Mouse (Mus musculus) myocyte (in vitro differentiated cells): ENCODE data around the gene Klhl12. TPM values are rescaled to one million over a fixed set of nuclear protein-coding genes. Genes with fewer than 3 reads are reported as not detected.

Source experiments
- H3K27me3 ChIP-seq: one replicate; pipeline ENCODE4 v1.6.1; 2011; ENCODE audit not compliant: control insufficient read depth, insufficient read depth, insufficient read length
- H3K36me3 ChIP-seq: one replicate; pipeline ENCODE4 v1.6.1; 2011; ENCODE audit not compliant: control insufficient read depth, insufficient read depth
- H3K4me2 ChIP-seq: one replicate; pipeline ENCODE4 v1.6.1; 2011; ENCODE audit warnings: low read depth, control low read depth
- H3K4me3 ChIP-seq: one replicate; pipeline ENCODE4 v1.5.1; 2011; ENCODE audit warnings: mild to moderate bottlenecking, control low read depth, moderate library complexity
- H3K79me2 ChIP-seq: one replicate; pipeline ENCODE4 v1.6.1; 2011; ENCODE audit not compliant: control insufficient read depth, insufficient read depth
- H3ac ChIP-seq: one replicate; pipeline ENCODE4 v1.6.1; 2011; ENCODE audit not compliant: control insufficient read depth, insufficient read length
- CEBPB ChIP-seq: IDR thresholded peaks from 2 replicates; pipeline ENCODE4 v1.6.1; 2011; ENCODE audit warnings: mild to moderate bottlenecking, moderate library complexity; ENCODE audit not compliant: poor library complexity, insufficient read depth, severe bottlenecking
- E2F4 ChIP-seq: IDR thresholded peaks from one replicate; pipeline ENCODE4 v1.6.1; 2011; ENCODE audit warnings: mild to moderate bottlenecking, control low read depth, moderate library complexity; ENCODE audit not compliant: insufficient read depth
- MAX ChIP-seq: IDR thresholded peaks from one replicate; pipeline ENCODE4 v1.6.1; 2011; ENCODE audit warnings: low read depth, mild to moderate bottlenecking, control low read depth
- MYOD1 ChIP-seq, 3 experiments: IDR thresholded peaks; one replicate each; pipeline ENCODE4 v1.6.1; 2011; ENCODE audit warnings: control low read depth in 2 of 3, low read depth in 2 of 3, mild to moderate bottlenecking in 2 of 3, moderate library complexity in 1 of 3; ENCODE audit not compliant: insufficient read length in 2 of 3, control insufficient read depth in 1 of 3
- MYOG ChIP-seq, 3 experiments: IDR thresholded peaks; one replicate each; pipeline ENCODE4 v1.6.1; 2011; ENCODE audit warnings: control low read depth in 2 of 3, low read depth in 2 of 3, mild to moderate bottlenecking in 2 of 3; ENCODE audit not compliant: insufficient read length in 2 of 3, control insufficient read depth in 1 of 3, insufficient read depth in 1 of 3
- POLR2A ChIP-seq: IDR thresholded peaks from one replicate; pipeline ENCODE4 v1.6.1; 2011; ENCODE audit warnings: low read depth, mild to moderate bottlenecking, control low read depth, moderate library complexity; ENCODE audit not compliant: insufficient read length
- POLR2AphosphoS2 ChIP-seq: IDR thresholded peaks from one replicate; pipeline ENCODE4 v1.6.1; 2011; ENCODE audit warnings: low read depth, control low read depth; ENCODE audit not compliant: insufficient read length
- REST ChIP-seq: IDR thresholded peaks from one replicate; pipeline ENCODE4 v1.6.1; 2011; ENCODE audit warnings: mild to moderate bottlenecking, control low read depth, moderate library complexity; ENCODE audit not compliant: insufficient read depth, insufficient read length
- SRF ChIP-seq: IDR thresholded peaks from one replicate; pipeline ENCODE4 v1.6.1; 2011; ENCODE audit warnings: low read depth; ENCODE audit not compliant: control insufficient read depth, insufficient read length
- TCF12 ChIP-seq: IDR thresholded peaks from one replicate; pipeline ENCODE4 v1.6.1; 2011; ENCODE audit warnings: mild to moderate bottlenecking, control low read depth; ENCODE audit not compliant: poor library complexity, insufficient read depth, severe bottlenecking
- TCF3 ChIP-seq: IDR thresholded peaks from one replicate; pipeline ENCODE4 v1.6.1; 2011; ENCODE audit warnings: low read depth, control low read depth; ENCODE audit not compliant: insufficient read length
- USF1 ChIP-seq: IDR thresholded peaks from one replicate; pipeline ENCODE4 v1.6.1; 2011; ENCODE audit warnings: low read depth, mild to moderate bottlenecking, control low read depth, moderate library complexity
- polyA plus RNA-seq: library from polyadenylated mRNA; unstranded; fragments of >200 nt; fragmentation: generic; extraction: Trizol; gene quantifications from one replicate; pipeline ENCODE4 v1.2.1, GENCODE M21; 2012; ENCODE audit warnings: missing spikeins

The Klhl12 gene
- polyA plus RNA-seq, 1 experiment, result 11.3 TPM

GRCm38 (mm10) chr1:134494428-134495215 lies 39.3 kb downstream of the Klhl12 start, which contains the start of gene Rabif:
TSS of gene Rabif (plus strand) at chr1:134494648.
- Histone ChIP-seq H3ac (peak within 1 kb of the TSS; percentile 40), H3K36me3 (peaks cover 10% of the 10 kb centered on the region), H3K4me3 (peak within 1 kb of the TSS; percentile 72), H3K27me3 (no peaks in the 10 kb centered on the region), H3K79me2 (peaks cover 24% of the 10 kb centered on the region), H3K4me2 (peak within 1 kb of the TSS; percentile 95)
- TF ChIP-seq POLR2AphosphoS2 (peak; percentile 98), POLR2A (peak; percentile 100), MAX (no peak), CEBPB (no peak), MYOG (IDR thresholded peaks at IDR 0.05; ENCODE audit: control insufficient read depth in 1 of 3, insufficient read depth in 1 of 3, insufficient read length in 2 of 3, low read depth in 2 of 3) (no peak), USF1 (no peak), TCF12 (no peak), MYOD1 (IDR thresholded peaks at IDR 0.05; ENCODE audit: control insufficient read depth in 1 of 3, insufficient read length in 2 of 3, low read depth in 2 of 3) (no peak), SRF (peak; percentile 35)

- Histone ChIP-seq H3K27me3 (no peaks in the 10 kb centered on the region), H3K4me2 (peak overlapping the region; percentile 95), H3ac (peak overlapping the region; percentile 40), H3K79me2 (peaks cover 24% of the 10 kb centered on the region), H3K4me3 (peak overlapping the region; percentile 72), H3K36me3 (peaks cover 5% of the 10 kb centered on the region)
- TF ChIP-seq MYOG (IDR thresholded peaks at IDR 0.05; ENCODE audit: control insufficient read depth in 1 of 3, insufficient read depth in 1 of 3, insufficient read length in 2 of 3, low read depth in 2 of 3) (no peak), E2F4 (no peak), CEBPB (no peak), TCF3 (no peak), POLR2AphosphoS2 (no peak), MYOD1 (IDR thresholded peaks at IDR 0.05; ENCODE audit: control insufficient read depth in 1 of 3, insufficient read length in 2 of 3, low read depth in 2 of 3) (no peak), USF1 (no peak), MAX (no peak), SRF (no peak), TCF12 (no peak), POLR2A (no peak), REST (no peak)
These were observed 39.8 kb downstream of the Klhl12 start for GRCm38 (mm10) chr1:134495216-134495539.

- Histone ChIP-seq H3K79me2 (peaks cover 24% of the 10 kb centered on the region), H3ac (no peak overlapping the region), H3K36me3 (no peaks in the 10 kb centered on the region), H3K4me3 (peak overlapping the region; percentile 72), H3K4me2 (peak overlapping the region; percentile 95), H3K27me3 (no peaks in the 10 kb centered on the region)
- TF ChIP-seq USF1 (no peak), CEBPB (no peak), TCF12 (no peak), MAX (no peak), E2F4 (no peak), POLR2A (no peak), MYOG (IDR thresholded peaks at IDR 0.05; ENCODE audit: control insufficient read depth in 1 of 3, insufficient read depth in 1 of 3, insufficient read length in 2 of 3, low read depth in 2 of 3) (no peak), SRF (no peak), REST (no peak), TCF3 (no peak), MYOD1 (IDR thresholded peaks at IDR 0.05; ENCODE audit: control insufficient read depth in 1 of 3, insufficient read length in 2 of 3, low read depth in 2 of 3) (no peak), POLR2AphosphoS2 (no peak)
These were observed 40.7 kb downstream of the Klhl12 start for GRCm38 (mm10) chr1:134495991-134496390.

- no peaks in the 10 kb centered on the region for H3K36me3 ChIP-seq
These were observed 45.6 kb downstream of the Klhl12 start for GRCm38 (mm10) chr1:134500916-134501315.

More at GRCm38 (mm10) chr1:134500916-134501315, 45.6 kb downstream of the Klhl12 start:
- Histone ChIP-seq H3K79me2 (peaks cover 17% of the 10 kb centered on the region), H3K4me2 (no peak overlapping the region), H3K4me3 (no peak overlapping the region), H3K27me3 (no peaks in the 10 kb centered on the region), H3ac (no peak overlapping the region)
- TF ChIP-seq USF1, result no peak
- TF ChIP-seq TCF3, result no peak
- no peak for TF ChIP-seq POLR2A
- no peak for TF ChIP-seq CEBPB
- no peak for TF ChIP-seq MYOG (IDR thresholded peaks at IDR 0.05; ENCODE audit: control insufficient read depth in 1 of 3, insufficient read depth in 1 of 3, insufficient read length in 2 of 3, low read depth in 2 of 3)
- TF ChIP-seq SRF, result no peak
- no peak for TF ChIP-seq MAX
- no peak for TF ChIP-seq MYOD1 (IDR thresholded peaks at IDR 0.05; ENCODE audit: control insufficient read depth in 1 of 3, insufficient read length in 2 of 3, low read depth in 2 of 3)
- TF ChIP-seq POLR2AphosphoS2, result no peak
- TF ChIP-seq TCF12, result no peak
- no peak for TF ChIP-seq REST
- no peak for TF ChIP-seq E2F4
